Mouse (Mus musculus) stomach, embryonic 15.5 days (tissue): ENCODE results near the gene Krr1. TPM values are rescaled to one million over a fixed set of nuclear protein-coding genes. Genes with fewer than 3 reads are reported as not detected.
A peak's percentile ranks its signal among the peaks of the same experiment; 100 is the strongest.

Experiments
- ATAC-seq: fragments of 200-750 bp; cut with Nextera tagmentation; 2 replicates; pipeline ENCODE4 v1.8.0; 2017; ENCODE audit warnings: low read depth, moderate number of reproducible peaks, moderate TSS enrichment; ENCODE audit not compliant: insufficient read depth, low FRiP score
- H3K27ac ChIP-seq: fragments of 300-500 bp; sonication (generic); 2 replicates; pipeline ENCODE4 v1.5.1; 2015; ENCODE audit warnings: mild to moderate bottlenecking, inconsistent platforms
- H3K27me3 ChIP-seq: fragments of 300-500 bp; sonication (generic); replicated peaks from 2 replicates; pipeline ENCODE4 v1.6.1; 2015; ENCODE audit warnings: inconsistent platforms
- H3K36me3 ChIP-seq: fragments of 300-500 bp; sonication (generic); 2 replicates; pipeline ENCODE4 v1.6.1; 2015; ENCODE audit warnings: inconsistent platforms
- H3K4me1 ChIP-seq: fragments of 300-500 bp; sonication (generic); 2 replicates; pipeline ENCODE4 v1.6.1; 2015; ENCODE audit warnings: inconsistent platforms
- H3K4me2 ChIP-seq: fragments of 300-500 bp; sonication (generic); 2 replicates; pipeline ENCODE4 v1.6.1; 2015; ENCODE audit warnings: mild to moderate bottlenecking, inconsistent platforms
- H3K4me3 ChIP-seq: fragments of 300-500 bp; sonication (generic); replicated peaks from 2 replicates; pipeline ENCODE4 v1.5.1; 2015; ENCODE audit warnings: inconsistent platforms
- H3K9ac ChIP-seq: fragments of 300-500 bp; sonication (generic); 2 replicates; pipeline ENCODE4 v1.6.1; 2015; ENCODE audit warnings: inconsistent platforms
- H3K9me3 ChIP-seq: fragments of 300-500 bp; sonication (generic); 2 replicates; pipeline ENCODE4 v1.6.1; 2016; ENCODE audit warnings: inconsistent platforms
- WGBS: fragments of 180-500 bp; shearing (Covaris S2); methylation state at CpG from one replicate; pipeline ENCODE4 v1.1.7; 2015; 5-methylcytosine and 5-hydroxymethylcytosine counted together
- polyA plus RNA-seq: library from polyadenylated mRNA; unstranded; fragments of >200 nt; fragmentation: Nextera tagmentation; extraction: Ambion mirVana; gene quantifications from 2 replicates; pipeline ENCODE4 v1.2.1, GENCODE M21; 2015

Gene Krr1
- polyA plus RNA-seq = 39.4 and 39.7 TPM in 2 replicates

GRCm38 (mm10) chr10:111972542-111973361, at the start of gene Krr1:
Krr1 (plus strand) TSS chr10:111972664.
- Histone ChIP-seq H3K4me1 (peaks cover 6% of the 10 kb centered on the region; the same call in 1 of the 2 replicates), H3K4me2 (peak within 1 kb of the TSS; percentile 66), H3K27ac (peak within 1 kb of the TSS; percentile 69; the same call in 1 of the 2 replicates), H3K9ac (peak within 1 kb of the TSS; percentile 62), H3K36me3 (no peaks in the 10 kb centered on the region; the same call in 1 of the 2 replicates), H3K9me3 (no peaks in the 10 kb centered on the region), H3K27me3 (no peaks in the 10 kb centered on the region), H3K4me3 (peak within 1 kb of the TSS; percentile 75)
- WGBS = under 1% methylated on average over 51 of the region's 51 CpGs
- peak; percentile 97 for ATAC-seq

GRCm38 (mm10) chr10:111923503-111924135, 48.8 kb upstream of the Krr1 start:
- Histone ChIP-seq H3K4me1 (peaks cover 4% of the 10 kb centered on the region), H3K27ac (no peak overlapping the region), H3K9me3 (no peaks in the 10 kb centered on the region), H3K9ac (no peak overlapping the region), H3K36me3 (no peaks in the 10 kb centered on the region), H3K4me2 (no peak overlapping the region), H3K27me3 (no peaks in the 10 kb centered on the region), H3K4me3 (no peak overlapping the region)
- 48% methylated on average over 4 of the region's 4 CpGs for WGBS
- ATAC-seq = no peak

GRCm38 (mm10) chr10:111924141-111924540, 48.3 kb upstream of the Krr1 start:
- H3K36me3 ChIP-seq = no peaks in the 10 kb centered on the region
- H3K27ac ChIP-seq = no peak overlapping the region
- no peak for ATAC-seq
- H3K27me3 ChIP-seq = no peaks in the 10 kb centered on the region
- no peak overlapping the region for H3K4me2 ChIP-seq
- 63% methylated on average over 3 of the region's 3 CpGs for WGBS
- peaks cover 4% of the 10 kb centered on the region for H3K4me1 ChIP-seq
- no peaks in the 10 kb centered on the region for H3K9me3 ChIP-seq
- no peak overlapping the region for H3K4me3 ChIP-seq
- H3K9ac ChIP-seq = no peak overlapping the region

GRCm38 (mm10) chr10:111924716-111925488, 47.6 kb upstream of the Krr1 start:
- Histone ChIP-seq H3K27me3 (no peaks in the 10 kb centered on the region), H3K4me2 (peak overlapping the region; percentile 35; the same call in 1 of the 2 replicates), H3K27ac (no peak overlapping the region), H3K4me1 (peaks cover 4% of the 10 kb centered on the region), H3K4me3 (no peak overlapping the region), H3K9ac (no peak overlapping the region), H3K9me3 (no peaks in the 10 kb centered on the region), H3K36me3 (no peaks in the 10 kb centered on the region)
- no peak for ATAC-seq
- WGBS = 48% methylated on average over 12 of the region's 12 CpGs

GRCm38 (mm10) chr10:111925489-111925860, 47.0 kb upstream of the Krr1 start:
- Histone ChIP-seq H3K4me3 (no peak overlapping the region), H3K9me3 (no peaks in the 10 kb centered on the region), H3K4me2 (peak overlapping the region; percentile 35; the same call in 1 of the 2 replicates), H3K4me1 (peaks cover 4% of the 10 kb centered on the region), H3K27me3 (no peaks in the 10 kb centered on the region), H3K27ac (no peak overlapping the region), H3K36me3 (no peaks in the 10 kb centered on the region), H3K9ac (no peak overlapping the region)
- 3% methylated on average over 10 of the region's 10 CpGs for WGBS
- peak; percentile 77; the same call in 1 of the 2 replicates for ATAC-seq

GRCm38 (mm10) chr10:111932621-111933345, 39.7 kb upstream of the Krr1 start:
- 46% methylated on average over 11 of the region's 11 CpGs for WGBS
- H3K4me2 ChIP-seq = no peak overlapping the region
- no peaks in the 10 kb centered on the region for H3K36me3 ChIP-seq
- no peaks in the 10 kb centered on the region for H3K9me3 ChIP-seq
- H3K27ac ChIP-seq = no peak overlapping the region
- no peak for ATAC-seq
- 0 out of 2 replicates have a peak, but pooled peaks cover 2% of the 10 kb centered on the region for H3K4me1 ChIP-seq
- H3K9ac ChIP-seq = no peak overlapping the region
- no peaks in the 10 kb centered on the region for H3K27me3 ChIP-seq
- H3K4me3 ChIP-seq = no peak overlapping the region

GRCm38 (mm10) chr10:111935207-111935606, 37.3 kb upstream of the Krr1 start:
- 78% methylated on average over 2 of the region's 2 CpGs for WGBS
- Histone ChIP-seq H3K4me1 (0 out of 2 replicates have a peak, but pooled peaks cover 2% of the 10 kb centered on the region), H3K4me3 (no peak overlapping the region), H3K27me3 (no peaks in the 10 kb centered on the region), H3K36me3 (no peaks in the 10 kb centered on the region), H3K9me3 (no peaks in the 10 kb centered on the region), H3K4me2 (no peak overlapping the region), H3K27ac (no peak overlapping the region), H3K9ac (no peak overlapping the region)
- no peak for ATAC-seq

GRCm38 (mm10) chr10:111936021-111936420, 36.4 kb upstream of the Krr1 start:
- Histone ChIP-seq H3K4me1 (0 out of 2 replicates have a peak, but pooled peaks cover 2% of the 10 kb centered on the region), H3K9me3 (no peaks in the 10 kb centered on the region), H3K27ac (0 out of 2 replicates have a peak overlapping the region, but pooled peaks have one; percentile 8), H3K27me3 (no peaks in the 10 kb centered on the region), H3K36me3 (no peaks in the 10 kb centered on the region), H3K9ac (no peak overlapping the region), H3K4me3 (no peak overlapping the region), H3K4me2 (no peak overlapping the region)
- no peak for ATAC-seq
- WGBS = 68% methylated on average over 4 of the region's 4 CpGs

- WGBS = 19% methylated on average over 13 of the region's 13 CpGs
- Histone ChIP-seq H3K27ac (peak overlapping the region; percentile 52), H3K36me3 (no peaks in the 10 kb centered on the region), H3K27me3 (no peaks in the 10 kb centered on the region), H3K9me3 (no peaks in the 10 kb centered on the region), H3K9ac (no peak overlapping the region), H3K4me2 (no peak overlapping the region), H3K4me1 (0 out of 2 replicates have a peak, but pooled peaks cover 2% of the 10 kb centered on the region), H3K4me3 (no peak overlapping the region)
- no peak; the same call in 1 of the 2 replicates for ATAC-seq
Observed at GRCm38 (mm10) chr10:111936491-111937145, 35.8 kb upstream of the Krr1 start.

GRCm38 (mm10) chr10:111937146-111937534, 35.3 kb upstream of the Krr1 start:
- no peak overlapping the region for H3K4me3 ChIP-seq
- H3K9me3 ChIP-seq = no peaks in the 10 kb centered on the region
- no peak overlapping the region for H3K4me2 ChIP-seq
- H3K27me3 ChIP-seq = no peaks in the 10 kb centered on the region
- H3K27ac ChIP-seq = peak overlapping the region; percentile 44; the same call in 1 of the 2 replicates
- H3K4me1 ChIP-seq = 0 out of 2 replicates have a peak, but pooled peaks cover 2% of the 10 kb centered on the region
- WGBS = 30% methylated on average over 5 of the region's 5 CpGs
- no peak for ATAC-seq
- no peaks in the 10 kb centered on the region for H3K36me3 ChIP-seq
- no peak overlapping the region for H3K9ac ChIP-seq

- ATAC-seq = no peak
- Histone ChIP-seq H3K27ac (no peak overlapping the region), H3K9ac (no peak overlapping the region), H3K27me3 (no peaks in the 10 kb centered on the region), H3K4me3 (no peak overlapping the region), H3K36me3 (no peaks in the 10 kb centered on the region), H3K4me1 (no peaks in the 10 kb centered on the region), H3K9me3 (no peaks in the 10 kb centered on the region), H3K4me2 (no peak overlapping the region)
- 77% methylated on average over 7 of the region's 7 CpGs for WGBS
Observed at GRCm38 (mm10) chr10:111943026-111943425, 29.4 kb upstream of the Krr1 start.
